Mouse (Mus musculus): ENCODE data around the gene Aldh3b2.

Gene Aldh3b2

GRCm38 (mm10) chr19:3988066-3988465, 15.9 kb downstream of the Aldh3b2 start:
- no peak for DNase-seq (ENCODE audit: low spot score in 2 of 2)

- DNase-seq (ENCODE audit: low spot score in 2 of 2), result no peak
Observed at GRCm38 (mm10) chr19:3988750-3989149, 16.6 kb downstream of the Aldh3b2 start.

GRCm38 (mm10) chr19:3990804-3991203, 18.7 kb downstream of the Aldh3b2 start:
- DNase-seq (ENCODE audit: low spot score in 2 of 2), result no peak

GRCm38 (mm10) chr19:3991562-3991961, 19.4 kb downstream of the Aldh3b2 start:
- no peak for DNase-seq (ENCODE audit: low spot score in 2 of 2)

GRCm38 (mm10) chr19:3991966-3992365, 19.8 kb downstream of the Aldh3b2 start:
- no peak for DNase-seq (ENCODE audit: low spot score in 2 of 2)

- no peak for DNase-seq (ENCODE audit: low spot score in 2 of 2)
Observed at GRCm38 (mm10) chr19:3992416-3992815, 20.3 kb downstream of the Aldh3b2 start, which contains the start of gene Tbx10. Gene Tbx10, plus strand, starts transcription at chr19:3992752.

- DNase-seq (ENCODE audit: low spot score in 2 of 2), result no peak
Observed at GRCm38 (mm10) chr19:3994932-3995331, 22.8 kb downstream of the Aldh3b2 start.

- no peak for DNase-seq (ENCODE audit: low spot score in 2 of 2)
Observed at GRCm38 (mm10) chr19:3995505-3995904, 23.4 kb downstream of the Aldh3b2 start.

- DNase-seq (ENCODE audit: low spot score in 2 of 2), result no peak
Observed at GRCm38 (mm10) chr19:3996106-3996505, 24.0 kb downstream of the Aldh3b2 start.

GRCm38 (mm10) chr19:3996747-3997146, 24.6 kb downstream of the Aldh3b2 start:
- DNase-seq (ENCODE audit: low spot score in 2 of 2), result no peak

- DNase-seq (ENCODE audit: low spot score in 2 of 2), result no peak
Observed at GRCm38 (mm10) chr19:3997231-3997630, 25.1 kb downstream of the Aldh3b2 start.

GRCm38 (mm10) chr19:3998335-3998734, 26.2 kb downstream of the Aldh3b2 start:
- no peak for DNase-seq (ENCODE audit: low spot score in 2 of 2)

GRCm38 (mm10) chr19:3999121-3999730, 27.1 kb downstream of the Aldh3b2 start:
- DNase-seq (ENCODE audit: low spot score in 2 of 2), result no peak

GRCm38 (mm10) chr19:4000119-4000900, 28.2 kb downstream of the Aldh3b2 start, which contains the start of the genes Nudt8 and Gm49405:
Gene Nudt8, plus strand, starts transcription at chr19:4000580.
Gene Gm49405, plus strand, starts transcription at chr19:4000626.
- peak; percentile 93 to 94 for DNase-seq (ENCODE audit: low spot score in 2 of 2)

GRCm38 (mm10) chr19:4000949-4001525, 28.9 kb downstream of the Aldh3b2 start:
- DNase-seq (ENCODE audit: low spot score in 2 of 2), result no peak

- no peak for DNase-seq (ENCODE audit: low spot score in 2 of 2)
Observed at GRCm38 (mm10) chr19:4001752-4002151, 29.6 kb downstream of the Aldh3b2 start.

GRCm38 (mm10) chr19:4003112-4003511, 31.0 kb downstream of the Aldh3b2 start, which contains the start of gene Doc2g:
Gene Doc2g, plus strand, starts transcription at chr19:4003313.
- DNase-seq (ENCODE audit: low spot score in 2 of 2), result no peak

- no peak for DNase-seq (ENCODE audit: low spot score in 2 of 2)
Observed at GRCm38 (mm10) chr19:4003641-4004040, 31.5 kb downstream of the Aldh3b2 start.

GRCm38 (mm10) chr19:4004331-4004730, 32.2 kb downstream of the Aldh3b2 start:
- no peak for DNase-seq (ENCODE audit: low spot score in 2 of 2)

GRCm38 (mm10) chr19:4005091-4005490, 33.0 kb downstream of the Aldh3b2 start:
- no peak for DNase-seq (ENCODE audit: low spot score in 2 of 2)

GRCm38 (mm10) chr19:4005971-4006370, 33.8 kb downstream of the Aldh3b2 start:
- no peak for DNase-seq (ENCODE audit: low spot score in 2 of 2)

GRCm38 (mm10) chr19:4011086-4011485, 39.0 kb downstream of the Aldh3b2 start:
- DNase-seq (ENCODE audit: low spot score in 2 of 2), result no peak
